10 mouse cellular contexts compared by ENCODE assay signal in genomic region chr3:97309748-97310536, GRCm38 (mm10). TPM values are rescaled to one million over a fixed set of nuclear protein-coding genes. Genes with fewer than 3 reads are reported as not detected.
DNase-seq lines count a peak whose midpoint lies in the region; ATAC-seq and TF ChIP-seq lines count a peak whose summit lies in the region.
"Had no signal": no experiment of that assay in that cellular context is flagged by ENCODE, and none has a peak within 500 bp of the region (broad histone marks: within the 10 kb centered on the region; RNA-seq: fewer than 3 reads in every experiment).

No protein-coding gene starts in this region.

- intact Hi-C loops in heart, postnatal 36 days (cut with DNase I): loop anchor here (5.0 kb wide), 1 partner anchor 38 kb away; no protein-coding TSS in a partner anchor

- H3K9me3 ChIP-seq in heart, embryonic 15.5 days (replicated peaks): no peaks in the 10 kb centered on the region
- no peaks in the 10 kb centered on the region for H3K9me3 ChIP-seq in embryonic facial prominence, embryonic 12.5 days
- no peaks in the 10 kb centered on the region for H3K9me3 ChIP-seq in hindbrain, postnatal 0 days (ENCODE audit: low read length)
- H3K9me3 ChIP-seq in midbrain, embryonic 12.5 days: no peaks in the 10 kb centered on the region

- ATAC-seq in heart, embryonic 15.5 days (replicated peaks; ENCODE audit: insufficient number of reproducible peaks, insufficient read depth, low FRiP score, low read depth): no peak
- no peak for ATAC-seq in embryonic facial prominence, embryonic 12.5 days (ENCODE audit: insufficient number of reproducible peaks, insufficient read depth, low FRiP score, low TSS enrichment)
- ATAC-seq in hindbrain, postnatal 0 days: no peak
- no peak for ATAC-seq in midbrain, embryonic 12.5 days (ENCODE audit: low FRiP score, low read depth)

- H3K4me3 ChIP-seq in heart, embryonic 15.5 days: peak overlapping the region; percentile 14; the same call in 1 of the 2 replicates
- H3K4me3 ChIP-seq in embryonic facial prominence, embryonic 12.5 days: no peak overlapping the region
- H3K4me3 ChIP-seq in hindbrain, postnatal 0 days (ENCODE audit: low read length): peak overlapping the region; percentile 16
- peak overlapping the region; percentile 7; the same call in 1 of the 2 replicates for H3K4me3 ChIP-seq in midbrain, embryonic 12.5 days
- H3K4me3 ChIP-seq: gastrocnemius, adult 2 months had no signal

- TF ChIP-seq CTCF in hindbrain, postnatal 0 days (IDR thresholded peaks at IDR 0.05; ENCODE audit: low read depth): no peak

- H3K27ac ChIP-seq in heart, embryonic 15.5 days: no peak overlapping the region
- H3K27ac ChIP-seq in embryonic facial prominence, embryonic 12.5 days: no peak overlapping the region
- H3K27ac ChIP-seq in hindbrain, postnatal 0 days: no peak overlapping the region
- H3K27ac ChIP-seq in midbrain, embryonic 12.5 days (replicated peaks): no peak overlapping the region
- H3K27ac ChIP-seq: gastrocnemius, adult 2 months had no signal

- no peak for DNase-seq in heart, postnatal 36 days
- no peak for DNase-seq in hindbrain, postnatal 0 days (ENCODE audit: low spot score)
- no peak for DNase-seq in spleen, postnatal 4 days (ENCODE audit: low spot score in 2 of 2)
- no peak for DNase-seq in cerebellum, postnatal 4 days (ENCODE audit: low spot score in 2 of 2)
- DNase-seq in thymus, postnatal 14 days: no peak
- DNase-seq: gastrocnemius, adult 2 months had no signal

- 0 out of 2 replicates have a peak, but pooled peaks cover 8% of the 10 kb centered on the region for H3K27me3 ChIP-seq in heart, embryonic 15.5 days
- H3K27me3 ChIP-seq in embryonic facial prominence, embryonic 12.5 days: no peaks in the 10 kb centered on the region
- no peaks in the 10 kb centered on the region for H3K27me3 ChIP-seq in hindbrain, postnatal 0 days (ENCODE audit: insufficient read depth, low read length)
- H3K27me3 ChIP-seq in midbrain, embryonic 12.5 days: peaks cover 25% of the 10 kb centered on the region
- H3K27me3 ChIP-seq: CH12.LX had no signal

- H3K4me2 ChIP-seq in heart, embryonic 15.5 days: peak overlapping the region; percentile 53
- H3K4me2 ChIP-seq in embryonic facial prominence, embryonic 12.5 days (replicated peaks): peak overlapping the region; percentile 40
- peak overlapping the region; percentile 47 for H3K4me2 ChIP-seq in hindbrain, postnatal 0 days (ENCODE audit: low read depth, low read length)
- H3K4me2 ChIP-seq in midbrain, embryonic 12.5 days (replicated peaks): peak overlapping the region; percentile 41

- peaks cover 4% of the 10 kb centered on the region for H3K4me1 ChIP-seq in heart, embryonic 15.5 days (replicated peaks)
- H3K4me1 ChIP-seq in embryonic facial prominence, embryonic 12.5 days: peaks cover 20% of the 10 kb centered on the region
- peaks cover 15% of the 10 kb centered on the region for H3K4me1 ChIP-seq in hindbrain, postnatal 0 days (ENCODE audit: insufficient read depth, low read length)
- peaks cover 49% of the 10 kb centered on the region for H3K4me1 ChIP-seq in midbrain, embryonic 12.5 days

- no peak overlapping the region for H3K9ac ChIP-seq in heart, embryonic 15.5 days
- no peak overlapping the region for H3K9ac ChIP-seq in embryonic facial prominence, embryonic 12.5 days
- H3K9ac ChIP-seq in hindbrain, postnatal 0 days (replicated peaks; ENCODE audit: low read length): no peak overlapping the region
- H3K9ac ChIP-seq in midbrain, embryonic 12.5 days (replicated peaks): no peak overlapping the region; the same call in 1 of the 2 replicates

- H3K36me3 ChIP-seq in heart, embryonic 15.5 days: no peaks in the 10 kb centered on the region
- H3K36me3 ChIP-seq in embryonic facial prominence, embryonic 12.5 days: no peaks in the 10 kb centered on the region
- H3K36me3 ChIP-seq in hindbrain, postnatal 0 days (ENCODE audit: insufficient read depth, low read length): no peaks in the 10 kb centered on the region
- no peaks in the 10 kb centered on the region for H3K36me3 ChIP-seq in midbrain, embryonic 12.5 days

- WGBS in heart, embryonic 15.5 days: 5% methylated on average over 16 of the region's 16 CpGs
- WGBS in embryonic facial prominence, embryonic 12.5 days: 6% methylated on average over 16 of the region's 16 CpGs
- WGBS in hindbrain, postnatal 0 days: 10% methylated on average over 15 of the region's 16 CpGs
- WGBS in midbrain, embryonic 12.5 days: 9% methylated on average over 14 of the region's 16 CpGs

RNA-seq across cellular contexts. Expression of gene Bcl9, which starts 12.2 kb away (rescaled TPM):
- 33.0 and 33.5 TPM in 2 replicates for polyA plus RNA-seq in heart, embryonic 15.5 days (2015; fragmentation: Nextera tagmentation; extraction: Ambion mirVana)
- 10 to 100 TPM; 20.2 to 28.6 TPM for total RNA-seq in heart, postnatal 36 days (2021)
- 82.4 and 84.9 TPM in 2 replicates for polyA plus RNA-seq in embryonic facial prominence, embryonic 12.5 days (2016; fragmentation: Nextera tagmentation; extraction: Ambion mirVana)
- total RNA-seq in hindbrain, postnatal 0 days (2014; rRNA removed): 30.3 and 84.8 TPM in 2 replicates
- polyA plus RNA-seq in hindbrain, postnatal 0 days (2015; fragmentation: Nextera tagmentation; extraction: Ambion mirVana): 49.9 and 53.8 TPM in 2 replicates
- 79.1 and 91.2 TPM in 2 replicates for polyA plus RNA-seq in midbrain, embryonic 12.5 days (2016; fragmentation: Nextera tagmentation; extraction: Ambion mirVana)
